Mouse (Mus musculus): Measurements from ENCODE around the gene Hcn3. TPM values are rescaled to one million over a fixed set of nuclear protein-coding genes. Genes with fewer than 3 reads are reported as not detected.
"Not testable (repeated sequence)": the region's sequence is repeated elsewhere in the genome, so short reads cannot be mapped to it uniquely, and the experiment has no call there.

Gene Hcn3
- polyA plus RNA-seq, 2 experiments from 2014 or later, result 1.3 to 2.4 TPM

DNA sequence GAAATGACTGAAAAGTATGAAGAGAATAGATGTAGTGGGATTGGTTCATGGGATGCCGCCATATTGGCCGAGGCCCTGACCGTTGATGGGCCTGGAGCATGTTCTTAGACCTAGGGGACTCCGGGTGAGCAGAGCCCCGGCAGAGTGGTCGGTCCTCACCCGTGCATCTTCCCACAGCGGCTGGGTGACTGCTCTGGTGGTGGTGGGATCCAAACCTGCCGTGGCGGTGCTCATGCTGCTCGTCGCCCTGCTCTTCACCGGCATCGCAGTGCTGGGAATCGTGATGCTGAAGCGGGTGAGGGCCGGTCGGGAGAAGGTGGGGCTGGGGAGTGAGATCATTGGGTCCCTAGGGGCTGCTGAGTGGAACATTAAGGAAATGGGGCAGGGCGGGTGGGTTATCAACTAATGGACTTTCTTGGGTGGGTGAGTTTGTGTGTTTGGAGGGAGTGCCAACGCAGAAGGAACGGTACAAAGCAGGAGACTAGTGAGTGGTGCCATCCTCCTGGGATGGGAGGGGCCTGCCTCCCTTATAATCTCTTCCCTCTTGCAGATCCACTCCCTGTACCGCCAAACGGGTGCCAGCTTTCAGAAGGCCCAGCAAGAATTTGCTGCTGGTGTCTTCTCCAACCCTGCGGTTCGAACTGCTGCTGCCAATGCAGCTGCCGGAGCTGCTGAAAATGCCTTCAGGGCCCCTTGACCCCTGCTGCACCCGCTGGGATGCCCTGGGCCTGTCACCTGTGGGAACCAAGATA, 21.9 kb upstream of the Hcn3 start:
- no peak for ATAC-seq

DNA sequence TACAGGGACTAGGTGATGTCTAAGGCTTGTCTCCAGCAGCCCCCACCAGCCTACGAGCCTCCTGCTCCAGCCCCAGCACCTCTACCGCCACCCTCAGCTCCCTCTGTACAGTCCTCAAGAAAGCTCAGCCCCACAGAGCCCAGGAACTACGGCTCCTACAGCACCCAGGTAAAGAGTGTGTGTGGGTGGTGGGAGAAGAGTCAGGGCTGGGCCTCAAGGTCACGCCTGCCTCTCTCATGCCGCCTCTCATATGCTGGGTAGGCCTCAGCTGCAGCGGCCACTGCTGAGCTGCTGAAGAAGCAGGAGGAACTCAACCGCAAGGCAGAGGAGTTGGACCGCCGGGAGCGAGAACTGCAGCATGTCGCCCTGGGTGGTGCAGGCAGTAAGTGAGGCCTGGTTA, 19.1 kb upstream of the Hcn3 start:
- no peak for ATAC-seq

DNA sequence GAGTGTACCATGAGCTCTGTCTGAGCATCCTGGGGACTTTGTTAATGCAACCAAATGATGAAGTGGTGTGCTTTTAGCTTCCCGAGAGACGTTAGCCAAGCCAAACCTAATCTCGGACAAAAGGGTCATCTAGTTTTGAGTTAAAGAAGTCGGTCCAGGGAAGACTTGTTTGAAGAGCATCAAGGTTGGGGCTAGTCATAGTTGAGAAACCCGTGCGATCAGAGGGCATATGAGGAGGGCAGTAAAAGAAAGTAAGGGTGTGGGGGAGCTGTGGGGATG, 18.1 kb upstream of the Hcn3 start:
- no peak for ATAC-seq

GRCm38 (mm10) chr3:89177242-89178106, 17.5 kb upstream of the Hcn3 start, which contains the start of gene Scamp3:
Gene Scamp3 (plus strand): TSS chr3:89177473.
- peak; percentile 98 for ATAC-seq

GRCm38 (mm10) chr3:89176421-89176820, 16.4 kb upstream of the Hcn3 start:
- no peak for ATAC-seq

DNA sequence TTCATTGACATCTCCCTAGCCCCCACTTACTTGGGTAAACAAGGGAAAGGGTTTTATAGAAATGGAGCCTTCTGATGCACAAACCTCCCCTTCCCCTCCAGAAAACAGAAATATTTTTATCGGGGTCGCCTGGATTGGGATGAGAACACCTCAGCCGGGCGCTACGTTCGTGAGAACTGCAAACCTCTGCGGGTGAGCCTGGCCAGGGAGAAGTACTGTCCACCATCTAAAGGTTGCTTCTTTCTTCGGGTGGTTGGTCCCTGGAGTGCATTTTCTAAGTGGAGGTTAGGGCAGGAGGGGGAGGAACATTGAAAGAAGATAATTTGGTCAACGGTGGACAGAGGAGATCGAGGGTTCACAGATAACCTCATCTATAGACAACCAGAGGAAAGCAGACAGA, 15.5 kb upstream of the Hcn3 start:
- ATAC-seq, result no peak

GRCm38 (mm10) chr3:89174844-89175243, 14.8 kb upstream of the Hcn3 start:
- ATAC-seq, result no peak

DNA sequence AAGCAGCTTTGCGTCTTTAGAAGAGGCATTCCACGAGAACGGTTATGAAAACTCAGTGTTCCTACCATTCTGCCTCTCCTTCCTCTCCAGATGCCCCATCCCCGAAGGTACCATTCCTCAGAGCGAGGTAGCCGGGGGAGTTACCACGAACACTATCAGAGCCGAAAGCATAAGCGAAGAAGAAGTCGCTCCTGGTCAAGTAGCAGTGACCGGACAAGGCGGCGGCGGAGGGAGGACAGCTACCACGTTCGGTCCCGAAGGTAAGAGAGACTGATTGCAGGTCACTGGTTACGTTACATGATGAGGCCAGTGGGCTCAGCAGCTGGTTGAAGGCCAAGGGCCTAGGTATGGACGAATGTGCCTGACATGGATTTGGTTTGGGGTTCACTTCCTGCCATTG, 6.9 kb upstream of the Hcn3 start:
- no peak for ATAC-seq

DNA sequence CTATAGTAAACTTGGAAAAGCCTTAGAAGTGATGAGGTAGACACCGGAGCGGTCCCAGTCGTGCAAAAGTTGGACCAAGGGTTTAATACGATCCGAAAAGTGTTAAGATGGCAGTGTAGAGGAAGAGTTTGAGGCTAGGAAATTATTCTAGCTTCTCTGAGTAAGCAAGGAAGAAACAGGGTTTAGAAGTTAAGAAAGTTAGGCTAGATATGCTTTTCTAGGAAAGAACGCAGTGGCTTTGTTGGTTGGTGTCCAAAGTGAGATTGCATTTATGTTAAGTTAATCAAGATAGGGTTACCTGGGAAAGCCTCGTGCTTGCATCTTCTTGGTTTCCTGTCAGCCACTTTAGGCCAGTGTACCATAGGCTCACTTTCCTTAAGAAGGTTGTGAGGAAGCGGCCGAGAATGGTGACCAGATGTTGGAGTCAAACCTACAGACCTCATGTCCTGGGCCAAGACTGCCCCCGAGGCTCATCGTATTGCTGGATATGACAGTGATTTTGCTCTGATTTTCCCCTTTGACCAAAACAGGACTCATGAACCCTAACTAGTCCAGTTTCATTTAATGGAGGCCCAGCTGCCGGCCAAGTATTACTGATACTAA, 5.4 kb upstream of the Hcn3 start:
- ATAC-seq, result no peak

GRCm38 (mm10) chr3:89164506-89165267, 4.7 kb upstream of the Hcn3 start, which contains the start of gene Clk2:
Gene Clk2 (plus strand): TSS chr3:89164795.
- peak; percentile 94 for ATAC-seq

- no peak for ATAC-seq
Observed at GRCm38 (mm10) chr3:89163643-89164245, 3.7 kb upstream of the Hcn3 start.

DNA sequence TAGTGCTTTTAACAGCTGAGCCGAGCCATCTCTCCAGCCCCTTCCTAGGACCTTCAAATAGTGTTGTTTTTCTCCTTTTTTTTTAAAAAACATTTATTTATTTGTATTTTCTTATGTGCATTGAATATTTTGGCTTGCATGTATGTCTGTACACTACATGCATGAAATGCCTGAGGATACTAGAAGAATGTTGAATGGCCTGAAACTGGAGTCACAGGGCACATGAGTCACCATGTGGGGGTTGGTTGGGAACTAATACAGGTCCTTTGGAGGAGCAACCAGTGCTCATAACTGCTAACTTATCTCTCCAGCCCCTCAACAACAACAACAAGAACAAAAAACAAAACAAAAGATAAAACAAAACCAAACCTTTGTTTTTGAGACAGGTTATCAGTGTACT, 3.1 kb upstream of the Hcn3 start:
- no peak for ATAC-seq

GRCm38 (mm10) chr3:89161786-89162185, 1.8 kb upstream of the Hcn3 start:
- ATAC-seq, result no peak

- not testable (repeated sequence) for ATAC-seq
Observed at GRCm38 (mm10) chr3:89161207-89161606, 1.2 kb upstream of the Hcn3 start.

DNA sequence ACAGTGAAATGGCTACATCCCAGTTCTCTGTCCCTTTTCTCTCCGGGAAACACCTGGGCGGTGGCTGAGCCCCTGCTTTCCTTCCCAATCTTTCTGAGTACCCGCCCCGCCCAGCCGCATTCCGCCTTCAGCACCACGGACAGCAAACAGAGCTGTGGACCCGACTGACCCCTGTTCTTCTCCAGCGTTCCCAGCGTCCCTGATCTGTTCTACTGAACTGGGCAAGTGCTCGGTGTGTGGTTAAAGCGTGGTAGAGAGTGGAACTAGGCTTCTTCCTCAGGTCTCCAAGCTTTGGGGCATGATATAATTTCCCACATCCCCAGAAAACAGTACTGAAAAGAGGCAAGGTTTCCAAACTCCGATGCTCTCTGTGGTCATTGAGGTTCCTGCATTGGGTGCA, 785 bp downstream of the Hcn3 start:
- no peak for ATAC-seq

DNA sequence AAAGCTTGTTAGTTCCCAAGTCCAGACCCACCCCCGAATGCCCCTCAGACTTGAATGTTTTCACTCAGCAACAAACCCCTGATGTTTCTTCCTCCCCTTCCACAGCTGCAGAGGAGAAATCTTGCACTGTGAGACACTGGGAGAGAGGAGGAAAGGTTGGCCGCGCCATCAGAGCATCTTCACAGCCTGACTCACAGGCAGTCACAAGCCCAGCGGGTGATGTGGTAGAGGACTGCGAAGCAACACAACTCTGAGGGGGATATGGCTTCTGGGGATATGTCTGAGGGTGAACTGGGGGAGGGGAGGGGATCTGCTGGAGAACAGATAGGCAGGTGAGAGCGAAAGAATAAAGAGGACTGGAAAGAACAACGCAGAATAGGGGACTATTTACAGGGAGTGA, 1.3 kb downstream of the Hcn3 start:
- no peak for ATAC-seq

DNA sequence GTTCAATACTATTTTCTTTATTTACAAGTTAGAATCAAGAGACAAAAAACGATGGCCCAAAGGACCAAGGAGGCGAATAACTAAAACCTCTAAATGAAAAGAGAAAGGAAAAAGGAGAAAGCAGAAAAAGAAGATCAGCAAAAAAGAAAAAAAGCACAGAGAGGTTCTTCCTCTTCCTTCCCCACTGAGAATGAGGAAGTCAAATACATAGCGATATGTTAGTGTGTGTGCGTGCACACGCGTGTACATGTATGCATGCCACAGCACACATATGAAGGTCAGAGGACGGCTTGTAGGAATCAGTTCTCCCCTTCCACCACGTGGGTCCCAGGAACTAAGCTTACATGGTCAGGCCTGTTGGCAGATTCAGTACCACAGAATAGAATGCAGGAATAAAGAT, 3.0 kb downstream of the Hcn3 start:
- ATAC-seq, result no peak

GRCm38 (mm10) chr3:89152084-89152835, 7.7 kb downstream of the Hcn3 start:
- ATAC-seq, result no peak

GRCm38 (mm10) chr3:89148567-89148966, 11.4 kb downstream of the Hcn3 start:
- ATAC-seq, result no peak

DNA sequence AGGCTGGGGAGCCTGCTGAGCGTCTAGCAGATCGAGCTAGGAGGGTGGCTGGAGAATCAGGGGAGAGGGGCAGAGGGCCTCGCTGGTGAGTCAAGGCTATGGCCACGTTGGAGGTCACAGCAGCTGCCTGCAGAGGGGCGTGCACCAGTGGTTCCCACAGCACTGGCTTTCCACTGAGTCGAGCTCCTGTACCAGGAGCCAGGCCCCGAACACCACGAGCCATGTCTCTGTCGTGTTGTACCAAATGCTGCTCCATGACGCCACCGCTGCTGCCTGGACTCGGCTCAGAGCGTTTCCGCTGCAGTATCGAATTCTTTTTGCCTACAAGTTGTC, 12.1 kb downstream of the Hcn3 start:
- ATAC-seq, result no peak

DNA sequence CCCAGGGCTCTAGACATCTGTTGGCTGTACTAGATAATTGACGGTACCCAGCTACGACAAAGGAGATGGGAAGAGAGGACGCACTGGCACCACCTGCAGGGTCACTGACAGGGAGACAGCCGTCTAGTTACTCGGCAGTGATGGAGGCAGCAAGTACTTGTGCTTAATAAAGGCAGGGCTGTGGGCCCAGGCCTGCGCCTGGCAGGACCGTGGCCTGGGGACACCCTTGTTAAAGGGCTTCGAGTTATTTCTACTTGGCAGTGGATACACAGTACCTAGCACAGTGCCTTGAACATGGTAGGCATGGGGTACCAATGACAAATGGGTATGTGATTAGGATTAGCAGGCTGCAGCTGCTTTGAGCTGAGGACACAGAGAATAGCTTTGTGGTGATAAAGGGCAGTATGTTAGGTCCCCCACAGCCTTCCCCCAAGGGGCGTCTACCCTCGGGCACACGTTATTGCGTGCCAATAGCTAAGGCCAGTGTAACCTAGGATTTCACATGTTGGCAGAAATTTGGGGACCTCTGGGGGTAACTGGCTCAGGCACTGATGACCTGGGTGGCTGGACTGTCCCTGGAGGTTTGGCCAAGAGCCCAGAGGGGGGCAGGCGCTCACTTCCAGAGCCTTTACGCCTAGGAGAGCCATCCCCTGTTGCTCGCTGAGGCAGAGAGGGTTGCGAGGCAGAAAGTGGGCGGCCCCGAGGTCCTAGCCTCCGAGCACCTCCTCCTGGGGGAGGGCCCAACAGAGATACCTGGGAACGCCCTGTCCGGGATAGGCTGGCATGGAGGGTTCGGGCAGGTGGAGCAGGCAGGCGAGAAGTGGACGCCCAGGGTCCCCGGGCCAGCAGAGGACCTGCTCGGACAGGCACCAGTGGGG, 12.7 kb downstream of the Hcn3 start:
- no peak for ATAC-seq

Data from CD4-positive, CD25-positive, alpha-beta regulatory T cell, adult 4 months (primary cell).